Comparison of ENCODE assay signal across 8 mouse cellular contexts in the genomic region with DNA sequence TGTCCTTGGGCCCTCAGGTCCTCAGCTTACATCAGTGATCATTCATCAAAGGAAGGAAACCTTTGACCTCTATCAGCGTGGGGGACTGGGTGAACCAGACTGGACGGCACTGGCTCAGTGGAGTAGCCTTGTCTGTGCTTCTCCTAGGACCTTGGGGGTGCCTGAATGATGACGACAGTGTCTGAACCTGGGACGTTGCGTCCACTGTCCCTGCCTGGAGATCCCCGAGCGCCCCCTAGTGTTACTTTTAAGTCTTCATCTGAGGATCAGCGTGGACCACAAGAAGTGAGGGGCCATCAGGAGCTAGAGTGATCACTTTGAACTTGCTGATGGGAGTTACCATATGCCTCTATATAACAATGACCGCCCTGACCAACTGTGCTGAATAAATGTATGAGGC. TPM values are rescaled to one million over a fixed set of nuclear protein-coding genes. Genes with fewer than 3 reads are reported as not detected.
DNase-seq lines count a peak whose midpoint lies in the region; ATAC-seq and TF ChIP-seq lines count a peak whose summit lies in the region.

No protein-coding gene starts in this region.

- H3K4me2 ChIP-seq in forebrain, embryonic 14.5 days (ENCODE audit: low read length): no peak overlapping the region
- H3K4me2 ChIP-seq in forebrain, embryonic 15.5 days (replicated peaks): no peak overlapping the region
- no peak overlapping the region for H3K4me2 ChIP-seq in limb, embryonic 11.5 days (ENCODE audit: low read depth, severe bottlenecking)

- peak; percentile 28; the same call in 1 of the 2 replicates for ATAC-seq in forebrain, embryonic 14.5 days
- ATAC-seq in forebrain, embryonic 15.5 days (replicated peaks): no peak
- no peak for ATAC-seq in limb, embryonic 11.5 days (ENCODE audit: insufficient number of reproducible peaks, low FRiP score, low TSS enrichment, low read depth)

- H3K9me3 ChIP-seq in forebrain, embryonic 14.5 days (replicated peaks; ENCODE audit: control insufficient read depth, low read length): no peaks in the 10 kb centered on the region
- H3K9me3 ChIP-seq in forebrain, embryonic 15.5 days: no peaks in the 10 kb centered on the region
- no peaks in the 10 kb centered on the region for H3K9me3 ChIP-seq in embryonic facial prominence, embryonic 10.5 days
- no peaks in the 10 kb centered on the region for H3K9me3 ChIP-seq in limb, embryonic 11.5 days (ENCODE audit: control insufficient read depth, low read length)

- no peaks in the 10 kb centered on the region for H3K36me3 ChIP-seq in forebrain, embryonic 14.5 days (ENCODE audit: control insufficient read depth, insufficient read depth, low read length)
- H3K36me3 ChIP-seq in forebrain, embryonic 15.5 days: no peaks in the 10 kb centered on the region
- H3K36me3 ChIP-seq in testis, adult 2 months (ENCODE audit: control insufficient read depth, insufficient read depth, low read length): no peaks in the 10 kb centered on the region
- no peaks in the 10 kb centered on the region for H3K36me3 ChIP-seq in embryonic facial prominence, embryonic 10.5 days (replicated peaks)
- H3K36me3 ChIP-seq in limb, embryonic 11.5 days (ENCODE audit: control insufficient read depth, insufficient read depth, low read length): no peaks in the 10 kb centered on the region
- H3K36me3 ChIP-seq in splenic B cell, adult 2 months (ENCODE audit: control insufficient read depth, insufficient read depth, low read length, poor library complexity, severe bottlenecking): no peaks in the 10 kb centered on the region

- no peaks in the 10 kb centered on the region; the same call in 1 of the 2 replicates for H3K4me1 ChIP-seq in forebrain, embryonic 14.5 days (ENCODE audit: control insufficient read depth, insufficient read depth, low read length)
- H3K4me1 ChIP-seq in forebrain, embryonic 15.5 days: peaks cover 6% of the 10 kb centered on the region
- peaks cover 5% of the 10 kb centered on the region for H3K4me1 ChIP-seq in testis, adult 2 months (ENCODE audit: control insufficient read depth, insufficient read depth, low read length)
- peaks cover 5% of the 10 kb centered on the region for H3K4me1 ChIP-seq in embryonic facial prominence, embryonic 10.5 days
- no peaks in the 10 kb centered on the region for H3K4me1 ChIP-seq in limb, embryonic 11.5 days (ENCODE audit: control insufficient read depth, insufficient read depth, low read length)

- no peak for TF ChIP-seq POLR2A in testis, adult 2 months (IDR thresholded peaks at IDR 0.05; ENCODE audit: control insufficient read depth, low read depth, low read length)

- no peak overlapping the region for H3K27ac ChIP-seq in forebrain, embryonic 14.5 days (ENCODE audit: low read depth, low read length)
- H3K27ac ChIP-seq in forebrain, embryonic 15.5 days (replicated peaks): no peak overlapping the region
- H3K27ac ChIP-seq in testis, adult 2 months (ENCODE audit: control insufficient read depth, insufficient read depth, low read depth, low read length): no peak overlapping the region
- no peak overlapping the region for H3K27ac ChIP-seq in embryonic facial prominence, embryonic 10.5 days (replicated peaks)
- H3K27ac ChIP-seq in limb, embryonic 11.5 days (replicated peaks; ENCODE audit: low read depth, low read length): no peak overlapping the region

- no peak overlapping the region for H3K4me3 ChIP-seq in forebrain, embryonic 14.5 days (ENCODE audit: low read depth, low read length)
- no peak overlapping the region for H3K4me3 ChIP-seq in forebrain, embryonic 15.5 days
- no peak overlapping the region for H3K4me3 ChIP-seq in testis, adult 2 months (ENCODE audit: control insufficient read depth, low read depth, low read length)
- no peak overlapping the region for H3K4me3 ChIP-seq in embryonic facial prominence, embryonic 10.5 days
- H3K4me3 ChIP-seq in limb, embryonic 11.5 days (ENCODE audit: low read depth, low read length): no peak overlapping the region

- H3K27me3 ChIP-seq in forebrain, embryonic 14.5 days (replicated peaks; ENCODE audit: control insufficient read depth, insufficient read depth, low read length): peaks cover 14% of the 10 kb centered on the region
- H3K27me3 ChIP-seq in forebrain, embryonic 15.5 days: peaks cover 20% of the 10 kb centered on the region
- H3K27me3 ChIP-seq in testis, adult 2 months (ENCODE audit: control insufficient read depth, insufficient read depth, low read length): 0 out of 2 replicates have a peak, but pooled peaks cover under 1% of the 10 kb centered on the region
- H3K27me3 ChIP-seq in embryonic facial prominence, embryonic 10.5 days (replicated peaks; ENCODE audit: low read depth, poor library complexity, severe bottlenecking): peaks cover 32% of the 10 kb centered on the region
- peaks cover 4% of the 10 kb centered on the region for H3K27me3 ChIP-seq in limb, embryonic 11.5 days (ENCODE audit: control insufficient read depth, insufficient read depth, low read length)
- no peaks in the 10 kb centered on the region for H3K27me3 ChIP-seq in splenic B cell, adult 2 months (ENCODE audit: control insufficient read depth, insufficient read depth, low read length, poor library complexity, severe bottlenecking)

- peak; percentile 46; the same call in 1 of the 2 replicates for TF ChIP-seq CTCF in testis, adult 2 months (IDR thresholded peaks at IDR 0.05; ENCODE audit: control insufficient read depth, insufficient read depth, insufficient replicate concordance, low read depth, low read length)

- no peak overlapping the region for H3K9ac ChIP-seq in forebrain, embryonic 14.5 days (ENCODE audit: low read length)
- no peak overlapping the region for H3K9ac ChIP-seq in forebrain, embryonic 15.5 days (replicated peaks)
- no peak overlapping the region for H3K9ac ChIP-seq in limb, embryonic 11.5 days (ENCODE audit: low read length)

- DNase-seq in forebrain, embryonic 14.5 days (ENCODE audit: low spot score): peak; percentile 69
- no peak for DNase-seq in testis, postnatal 14 days (ENCODE audit: low spot score)
- peak; percentile 62 for DNase-seq in embryonic facial prominence, embryonic 10.5 days (ENCODE audit: low spot score)
- peak; percentile 61 for DNase-seq in limb, embryonic 11.5 days (ENCODE audit: low spot score)
- peak; percentile 69 for DNase-seq in splenic B cell, adult 2 months (ENCODE audit: low read depth, low spot score)
- no peak for DNase-seq in right cerebral cortex, postnatal 25 days

- WGBS in forebrain, embryonic 14.5 days: 2% methylated on average over 9 of the region's 9 CpGs
- WGBS in forebrain, embryonic 15.5 days: 2% methylated on average over 9 of the region's 9 CpGs
- 2% methylated on average over 9 of the region's 9 CpGs for WGBS in embryonic facial prominence, embryonic 10.5 days
- WGBS in limb, embryonic 11.5 days: 3% methylated on average over 9 of the region's 9 CpGs

RNA-seq across cellular contexts. Expression of a gene that starts 19.4 kb away (rescaled TPM):
- polyA plus RNA-seq in forebrain, embryonic 14.5 days (2014; fragmentation: Nextera tagmentation; extraction: Ambion mirVana): 0.09 TPM in 1 of 2 replicates, not detected in the other
- not detected in 2 replicates for polyA plus RNA-seq in forebrain, embryonic 15.5 days (2015; fragmentation: Nextera tagmentation; extraction: Ambion mirVana)
- not detected in 2 replicates for polyA plus RNA-seq in testis, adult 2 months (2012; rRNA removed)
- polyA plus RNA-seq in embryonic facial prominence, embryonic 10.5 days (2016; fragmentation: Nextera tagmentation; extraction: Ambion mirVana): 0.22 and 0.40 TPM in 2 replicates
- polyA plus RNA-seq in limb, embryonic 11.5 days (2014; fragmentation: Nextera tagmentation; extraction: Ambion mirVana): 5.0 and 5.1 TPM in 2 replicates

Comparison
In these comparisons a context has a peak if more than half of its experiments do, and no peak if none do; other contexts are left out.
1. DNase-seq: peak in forebrain, embryonic 14.5 days (single experiment), embryonic facial prominence, embryonic 10.5 days (single experiment), limb, embryonic 11.5 days (single experiment) and splenic B cell, adult 2 months (single experiment); none in testis, postnatal 14 days (single experiment) and right cerebral cortex, postnatal 25 days (single experiment).